Mouse (Mus musculus): ENCODE measurements at regions not wholly inside any gene's neighbourhood (a gene's known extent, or its start where the extent isn't known, plus 50 kb on each side); places are given as distances from the start of the nearest gene placed in this dataset.

- no peak for DNase-seq (ENCODE audit: low spot score in 2 of 2)
Measured at GRCm38 (mm10) chr7:129441085-129441617, 150.5 kb upstream of the Wdr11 start.

GRCm38 (mm10) chr7:129469496-129469895, 122.2 kb upstream of the Wdr11 start:
- DNase-seq (ENCODE audit: low spot score in 2 of 2) = peak in 1 of 2 experiments; percentile 3

GRCm38 (mm10) chr7:129483736-129484135, 107.9 kb upstream of the Wdr11 start:
- DNase-seq (ENCODE audit: low spot score in 2 of 2) = no peak

- DNase-seq (ENCODE audit: low spot score in 2 of 2) = no peak
Measured at GRCm38 (mm10) chr7:129506894-129507293, 84.8 kb upstream of the Wdr11 start.

- no peak for DNase-seq (ENCODE audit: low spot score in 2 of 2)
Measured at GRCm38 (mm10) chr7:129509631-129510132, 82.0 kb upstream of the Wdr11 start.

GRCm38 (mm10) chr7:129514619-129515018, 77.0 kb upstream of the Wdr11 start:
- no peak for DNase-seq (ENCODE audit: low spot score in 2 of 2)

GRCm38 (mm10) chr7:129524369-129524915, 67.2 kb upstream of the Wdr11 start:
- no peak for DNase-seq (ENCODE audit: low spot score in 2 of 2)

- no peak for DNase-seq (ENCODE audit: low spot score in 2 of 2)
Measured at GRCm38 (mm10) chr7:129525985-129526384, 65.7 kb upstream of the Wdr11 start.

GRCm38 (mm10) chr7:129528263-129528662, 63.4 kb upstream of the Wdr11 start:
- DNase-seq (ENCODE audit: low spot score in 2 of 2) = no peak

- DNase-seq (ENCODE audit: low spot score in 2 of 2) = no peak
Measured at GRCm38 (mm10) chr7:129533366-129533905, 58.2 kb upstream of the Wdr11 start.

Measured in spleen, postnatal 14 days (tissue).